Comparison of ENCODE assay signal across 25 mouse cellular contexts in the genomic region with DNA sequence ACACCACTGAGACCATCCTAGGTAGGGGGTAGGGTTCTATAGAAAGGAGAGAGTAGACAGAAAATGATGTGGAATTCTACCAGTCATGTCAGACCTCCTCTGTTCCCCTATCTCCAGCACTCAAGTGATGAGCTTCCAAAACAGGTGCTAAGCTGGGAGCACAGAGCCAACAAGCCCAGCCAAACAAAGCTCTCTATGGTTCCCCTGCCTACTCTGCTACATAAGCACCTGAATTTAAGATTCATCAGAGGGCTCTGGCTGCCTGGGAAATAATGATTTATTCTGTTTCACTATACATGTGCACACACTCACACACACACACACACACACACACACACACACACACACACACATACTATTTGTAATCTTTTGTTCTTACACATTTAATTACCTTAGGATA.
DNase-seq lines count a peak whose midpoint lies in the region; ATAC-seq lines count a peak whose summit lies in the region.
"Had no signal": no experiment of that assay in that cellular context is flagged by ENCODE, and none has a peak within 500 bp of the region (broad histone marks: within the 10 kb centered on the region; RNA-seq: fewer than 3 reads in every experiment).

No protein-coding gene starts in this region.

- H3K27ac ChIP-seq in midbrain, embryonic 12.5 days (replicated peaks), result no peak overlapping the region
- H3K27ac ChIP-seq in midbrain, embryonic 13.5 days, result no peak overlapping the region
- H3K27ac ChIP-seq: embryonic facial prominence, embryonic 15.5 days; forebrain, embryonic 12.5 days; gastrocnemius, adult 2 months; heart, embryonic 13.5 days had no signal

- H3K9me3 ChIP-seq in midbrain, embryonic 12.5 days, result no peaks in the 10 kb centered on the region
- H3K9me3 ChIP-seq in midbrain, embryonic 13.5 days, result no peaks in the 10 kb centered on the region
- H3K9me3 ChIP-seq: embryonic facial prominence, embryonic 15.5 days; forebrain, embryonic 12.5 days; heart, embryonic 13.5 days; hindbrain, embryonic 15.5 days had no signal

- no peak overlapping the region for H3K4me3 ChIP-seq in midbrain, embryonic 12.5 days
- no peak overlapping the region for H3K4me3 ChIP-seq in midbrain, embryonic 13.5 days (replicated peaks)
- H3K4me3 ChIP-seq: embryonic facial prominence, embryonic 15.5 days; erythroblast, embryonic 14.5 days; forebrain, embryonic 12.5 days; gastrocnemius, adult 2 months; heart, embryonic 13.5 days; hindbrain, embryonic 15.5 days had no signal

- H3K9ac ChIP-seq in midbrain, embryonic 12.5 days (replicated peaks), result no peak overlapping the region
- H3K9ac ChIP-seq in midbrain, embryonic 13.5 days (replicated peaks), result no peak overlapping the region
- H3K9ac ChIP-seq: embryonic facial prominence, embryonic 15.5 days; forebrain, embryonic 12.5 days; heart, embryonic 13.5 days; hindbrain, embryonic 15.5 days had no signal

- no peak overlapping the region for H3K4me2 ChIP-seq in midbrain, embryonic 12.5 days (replicated peaks)
- no peak overlapping the region for H3K4me2 ChIP-seq in midbrain, embryonic 13.5 days (replicated peaks)
- H3K4me2 ChIP-seq: embryonic facial prominence, embryonic 15.5 days; forebrain, embryonic 12.5 days; heart, embryonic 13.5 days; hindbrain, embryonic 15.5 days had no signal

- peak; percentile 44 to 58 for DNase-seq in cerebellum, postnatal 14 days
- no peak for DNase-seq in cerebellum, adult 9-10 months
- peak; percentile 23 for DNase-seq in heart, adult 11 months
- no peak for DNase-seq in heart, postnatal 25 days (ENCODE audit: low spot score)
- peak; percentile 67 for DNase-seq in brain, adult 2 months (ENCODE audit: low read depth, low spot score)
- DNase-seq: adrenal gland, adult 8-10 months; adrenal gland, postnatal 36 days; B cell, adult 2 months; cerebellum, adult 11 months; cerebellum, adult 9-11 months; embryo, embryonic 11 days; gastrocnemius, adult 2 months; gastrocnemius, postnatal 25 days; heart, postnatal 4 days had no signal

- H3K36me3 ChIP-seq in midbrain, embryonic 12.5 days, result no peaks in the 10 kb centered on the region
- no peaks in the 10 kb centered on the region for H3K36me3 ChIP-seq in midbrain, embryonic 13.5 days
- H3K36me3 ChIP-seq: embryonic facial prominence, embryonic 15.5 days; forebrain, embryonic 12.5 days; G1E; heart, embryonic 13.5 days; hindbrain, embryonic 15.5 days had no signal

- intact Hi-C loops in heart, postnatal 25 days (cut with DNase I), result no loop called here

- ATAC-seq in midbrain, embryonic 12.5 days (ENCODE audit: low FRiP score, low read depth), result 0 out of 2 replicates have a peak, but pooled peaks have one; percentile 52
- ATAC-seq in midbrain, embryonic 13.5 days, result no peak
- ATAC-seq: CD4-positive, CD25-positive, alpha-beta regulatory T cell, adult 4 months; inflammation-experienced regulatory T-cells, adult 6 months; intestine, postnatal 0 days had no signal

- no peaks in the 10 kb centered on the region; the same call in 1 of the 2 replicates for H3K4me1 ChIP-seq in midbrain, embryonic 12.5 days
- peaks cover 19% of the 10 kb centered on the region for H3K4me1 ChIP-seq in midbrain, embryonic 13.5 days (replicated peaks)
- H3K4me1 ChIP-seq: embryonic facial prominence, embryonic 15.5 days; heart, embryonic 13.5 days had no signal

- H3K27me3 ChIP-seq in midbrain, embryonic 12.5 days, result no peaks in the 10 kb centered on the region
- H3K27me3 ChIP-seq in midbrain, embryonic 13.5 days, result no peaks in the 10 kb centered on the region
- H3K27me3 ChIP-seq: embryonic facial prominence, embryonic 15.5 days; forebrain, embryonic 12.5 days; heart, embryonic 13.5 days; hindbrain, embryonic 15.5 days had no signal

Comparison
In these comparisons a context has a peak if more than half of its experiments do, and no peak if none do; other contexts are left out.
1. DNase-seq: peak in cerebellum, postnatal 14 days (2 of 2), heart, adult 11 months (single experiment) and brain, adult 2 months (single experiment); none in cerebellum, adult 9-10 months (single experiment) and heart, postnatal 25 days (single experiment).